Mouse (Mus musculus) ES-Bruce4 (cell line): ENCODE data around the gene Rbm39.

ENCODE experiments used
- EP300 ChIP-seq: IDR thresholded peaks from 2 replicates; pipeline ENCODE4 v1.6.1; 2011; ENCODE audit warnings: low read depth, low read length; ENCODE audit not compliant: insufficient read depth
- POLR2A ChIP-seq: IDR thresholded peaks from one replicate; pipeline ENCODE4 v1.8.1; 2011; ENCODE audit warnings: low read length; ENCODE audit not compliant: insufficient read depth

- TF ChIP-seq EP300 (no peak), POLR2A (no peak)
Observed at GRCm38 (mm10) chr2:156202848-156203437, 22.9 kb upstream of the Rbm39 start.
